Mouse (Mus musculus) MEL (cell line): ENCODE data around the gene Kncn.

Experiments
- BHLHE40 ChIP-seq: IDR thresholded peaks from 2 replicates; pipeline ENCODE4 v1.6.1; 2012; ENCODE audit warnings: low read depth, mild to moderate bottlenecking, inconsistent platforms, low read length, improper control_type of control experiment, borderline replicate concordance
- GATA1 ChIP-seq: IDR thresholded peaks from 2 replicates; pipeline ENCODE4 v1.6.1; 2011; ENCODE audit warnings: low read depth, low read length, improper control_type of control experiment
- POLR2A ChIP-seq, 2 experiments: IDR thresholded peaks; 2 replicates each; pipeline ENCODE4 v1.6.1; 2011 to 2012; ENCODE audit warnings: low read length in 2 of 2, mild to moderate bottlenecking in 2 of 2, control low read depth in 1 of 2, improper control_type of control experiment in 1 of 2, low read depth in 1 of 2, moderate library complexity in 1 of 2; ENCODE audit not compliant: control insufficient read depth in 1 of 2, insufficient read depth in 1 of 2, poor library complexity in 1 of 2

DNA sequence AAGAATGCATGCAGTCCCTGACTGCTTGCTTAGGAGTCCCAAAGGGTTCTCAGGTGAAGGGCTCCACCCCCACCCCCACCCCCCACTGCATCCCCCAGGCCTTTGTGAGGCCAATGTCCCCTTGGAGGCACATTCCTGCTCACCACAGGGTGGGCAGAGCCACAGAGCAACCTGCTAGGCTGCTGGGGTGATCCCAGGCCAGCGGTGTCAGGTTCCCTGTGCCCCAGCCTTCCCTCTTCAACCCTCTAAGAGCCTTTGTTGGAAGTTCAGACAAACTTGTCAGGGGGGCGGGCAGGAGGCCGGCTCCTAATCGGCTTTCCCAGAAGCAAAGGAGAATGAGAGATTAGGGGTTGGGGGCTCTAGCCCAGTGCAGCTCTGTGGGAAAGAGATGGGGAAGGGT is 27.4 kb downstream of the Kncn start:
- TF ChIP-seq POLR2A (IDR thresholded peaks at IDR 0.05; ENCODE audit: control insufficient read depth in 1 of 2, insufficient read depth in 1 of 2, low read depth in 1 of 2, low read length in 2 of 2, poor library complexity in 1 of 2): no peak
- TF ChIP-seq BHLHE40: no peak
- TF ChIP-seq GATA1: no peak
